Mouse (Mus musculus) kidney, adult 2 months (tissue): ENCODE data around the gene Apobec4.

Experiments used
- CTCF ChIP-seq: fragments of 200-500 bp; conservative IDR thresholded peaks from 2 replicates; pipeline ENCODE4 v1.5.1; 2011; ENCODE audit warnings: low read depth, mild to moderate bottlenecking, control low read depth, low read length, moderate library complexity, mixed read lengths; ENCODE audit not compliant: insufficient read depth, insufficient read length
- POLR2A ChIP-seq: fragments of 200-500 bp; IDR thresholded peaks from one replicate; pipeline ENCODE4 v1.6.1; 2011; ENCODE audit warnings: low read depth, low read length, control low read depth

DNA sequence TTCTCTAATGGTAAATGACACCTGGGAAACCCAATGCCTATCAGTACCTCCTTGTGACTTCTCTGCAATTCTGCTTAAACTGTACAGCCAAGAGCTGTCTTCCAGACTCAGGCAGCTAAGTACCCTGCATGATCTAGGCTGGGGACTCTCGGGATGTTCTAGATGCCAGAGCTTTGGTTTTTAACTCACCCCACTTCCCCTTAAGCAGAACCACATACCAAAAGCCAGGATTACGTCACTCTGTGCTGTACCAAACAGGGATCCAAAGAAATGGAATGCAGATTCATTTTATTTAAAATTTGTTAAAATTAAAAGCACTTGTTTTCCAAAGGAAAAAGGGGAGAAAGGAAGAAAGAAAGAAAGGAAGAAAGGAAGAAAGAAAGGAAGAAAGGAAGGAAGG lies 11.4 kb downstream of the Apobec4 start:
- TF ChIP-seq CTCF: no peak
- TF ChIP-seq POLR2A: no peak
